Mouse (Mus musculus) forebrain, embryonic 13.5 days (tissue): ENCODE measurements at regions not wholly inside any gene's neighbourhood (a gene's known extent, or its start where the extent isn't known, plus 50 kb on each side); places are given as distances from the start of the nearest gene placed in this dataset.
A peak's percentile ranks its signal among the peaks of the same experiment; 100 is the strongest.
"Not testable (repeated sequence)": the region's sequence is repeated elsewhere in the genome, so short reads cannot be mapped to it uniquely, and the experiment has no call there.

Experiments
- ATAC-seq: fragments of 200-750 bp; cut with Nextera tagmentation; 2 replicates; pipeline ENCODE4 v1.8.0; 2017
- H3K27ac ChIP-seq: fragments of 300-500 bp; sonication (generic); 2 replicates; pipeline ENCODE4 v1.5.1; 2015; ENCODE audit warnings: inconsistent platforms, mild to moderate bottlenecking, moderate library complexity
- H3K27me3 ChIP-seq: fragments of 300-500 bp; sonication (generic); 2 replicates; pipeline ENCODE4 v1.6.1; 2015; ENCODE audit warnings: mild to moderate bottlenecking, inconsistent platforms
- H3K36me3 ChIP-seq: fragments of 300-500 bp; sonication (generic); 2 replicates; pipeline ENCODE4 v1.6.1; 2015; ENCODE audit warnings: mild to moderate bottlenecking, inconsistent platforms; ENCODE audit not compliant: poor library complexity, severe bottlenecking
- H3K4me1 ChIP-seq: fragments of 300-500 bp; sonication (generic); 2 replicates; pipeline ENCODE4 v1.6.1; 2015; ENCODE audit warnings: inconsistent platforms
- H3K4me2 ChIP-seq: fragments of 300-500 bp; sonication (generic); 2 replicates; pipeline ENCODE4 v1.6.1; 2015; ENCODE audit warnings: inconsistent platforms, mild to moderate bottlenecking, moderate library complexity
- H3K4me3 ChIP-seq: fragments of 300-500 bp; sonication (generic); 2 replicates; pipeline ENCODE4 v1.5.1; 2015; ENCODE audit warnings: mild to moderate bottlenecking, inconsistent platforms
- H3K9ac ChIP-seq: fragments of 300-500 bp; sonication (generic); 2 replicates; pipeline ENCODE4 v1.6.1; 2015; ENCODE audit warnings: mild to moderate bottlenecking, inconsistent platforms
- H3K9me3 ChIP-seq: fragments of 300-500 bp; sonication (generic); replicated peaks from 2 replicates; pipeline ENCODE4 v1.6.1; 2016; ENCODE audit warnings: inconsistent platforms
- WGBS: fragments of 180-500 bp; shearing (Covaris S2); methylation state at CpG from one replicate; pipeline ENCODE4 v1.1.7; 2015; 5-methylcytosine and 5-hydroxymethylcytosine counted together

DNA sequence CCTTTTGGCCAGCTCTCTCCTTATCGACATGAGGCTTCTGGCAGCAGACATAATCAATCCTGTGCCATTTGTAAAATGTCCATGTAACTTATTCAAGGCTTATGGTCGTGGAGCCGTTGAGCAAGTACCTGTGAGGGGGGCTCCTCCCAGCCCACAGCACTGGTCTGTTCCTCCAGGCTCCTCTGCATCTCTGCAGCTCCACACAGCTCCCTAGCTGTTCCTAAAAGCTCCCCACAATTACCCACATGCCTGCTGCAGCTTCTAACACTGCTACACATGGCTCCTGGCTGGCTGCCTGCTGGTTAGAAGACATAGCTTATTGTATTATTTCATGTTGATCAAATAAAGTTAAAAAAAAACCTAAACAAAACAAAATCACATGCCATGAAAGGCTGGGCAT, 77.9 kb downstream of the Tcp10c start:
- not testable (repeated sequence) for H3K27me3 ChIP-seq, H3K9ac ChIP-seq, H3K9me3 ChIP-seq, H3K4me1 ChIP-seq, ATAC-seq, H3K4me3 ChIP-seq, H3K4me2 ChIP-seq, H3K36me3 ChIP-seq, H3K27ac ChIP-seq
- WGBS, result 77% methylated on average over 3 of the region's 3 CpGs

GRCm38 (mm10) chr17:13434146-13434545, 79.8 kb downstream of the Tcp10c start:
- H3K9me3 ChIP-seq, H3K27me3 ChIP-seq, H3K27ac ChIP-seq, ATAC-seq, H3K4me3 ChIP-seq, H3K4me1 ChIP-seq, H3K4me2 ChIP-seq, H3K9ac ChIP-seq, H3K36me3 ChIP-seq: not testable (repeated sequence)
- WGBS, result 92% methylated on average over 7 of the region's 7 CpGs

DNA sequence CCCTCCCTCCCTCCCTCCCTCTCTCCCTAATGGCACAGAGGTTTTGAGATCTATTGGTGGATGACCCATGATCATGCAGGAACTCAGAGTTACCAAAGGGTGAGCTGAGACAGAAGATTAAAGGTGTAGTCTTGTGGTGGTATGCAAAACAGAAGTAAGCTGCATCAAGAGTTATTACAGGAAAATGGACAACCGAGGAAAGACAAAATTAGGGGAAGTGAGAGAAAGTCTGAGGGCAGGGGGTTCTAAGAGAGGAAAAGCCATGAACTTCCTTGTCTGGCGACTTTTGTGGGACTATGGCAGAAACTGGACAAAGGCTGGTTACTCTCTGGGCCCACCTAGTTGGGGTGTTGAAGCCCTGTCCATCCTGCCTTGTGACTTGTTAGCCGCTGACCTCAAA, 84.4 kb downstream of the Tcp10c start:
- not testable (repeated sequence) for H3K27me3 ChIP-seq, H3K4me3 ChIP-seq, ATAC-seq, H3K4me1 ChIP-seq, H3K27ac ChIP-seq, H3K9ac ChIP-seq, H3K4me2 ChIP-seq, H3K36me3 ChIP-seq
- peaks cover 26% of the 10 kb centered on the region for H3K9me3 ChIP-seq
- 82% methylated on average over 3 of the region's 3 CpGs for WGBS

DNA sequence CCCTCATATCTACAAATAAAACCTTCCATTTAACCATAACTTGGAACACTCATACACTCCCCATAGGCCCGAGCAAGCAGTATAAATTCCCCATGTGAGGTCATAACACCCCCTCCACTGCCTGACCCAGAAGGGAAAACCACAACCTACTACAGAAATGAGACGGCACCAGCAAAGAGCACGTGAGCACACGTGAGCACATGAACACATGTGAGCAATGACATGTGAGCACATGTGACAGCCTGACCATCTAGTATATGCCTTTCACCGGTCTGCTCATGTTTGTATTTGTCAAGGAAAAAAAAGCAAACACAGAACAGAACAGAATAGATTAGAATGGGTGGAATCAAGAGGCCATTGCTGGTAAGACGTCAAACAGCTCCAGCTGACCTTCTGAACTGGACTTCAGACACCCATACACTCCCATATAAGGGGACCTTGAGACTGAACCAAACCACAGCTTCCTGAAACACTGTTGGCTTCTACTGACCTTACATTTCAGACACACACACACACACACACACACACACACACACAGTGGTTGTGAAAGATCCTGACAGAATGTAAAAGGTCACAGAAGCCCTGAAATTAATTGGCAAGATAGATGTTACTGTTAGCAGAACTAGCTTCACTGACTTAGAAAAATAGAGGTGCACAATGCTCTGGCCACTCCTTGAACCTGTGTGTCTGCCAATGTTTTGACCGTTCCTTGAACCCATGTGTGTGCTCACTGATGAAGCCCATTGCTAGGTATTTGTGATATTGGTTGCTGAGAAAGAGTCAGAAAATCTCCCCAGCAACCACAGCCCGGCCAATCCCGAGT, 86.5 kb downstream of the Tcp10c start:
- H3K27ac ChIP-seq, H3K4me3 ChIP-seq, H3K27me3 ChIP-seq, H3K4me2 ChIP-seq, H3K9ac ChIP-seq, H3K36me3 ChIP-seq, H3K4me1 ChIP-seq, ATAC-seq: not testable (repeated sequence)
- WGBS, result 86% methylated on average over 9 of the region's 9 CpGs
- peaks cover 33% of the 10 kb centered on the region for H3K9me3 ChIP-seq

DNA sequence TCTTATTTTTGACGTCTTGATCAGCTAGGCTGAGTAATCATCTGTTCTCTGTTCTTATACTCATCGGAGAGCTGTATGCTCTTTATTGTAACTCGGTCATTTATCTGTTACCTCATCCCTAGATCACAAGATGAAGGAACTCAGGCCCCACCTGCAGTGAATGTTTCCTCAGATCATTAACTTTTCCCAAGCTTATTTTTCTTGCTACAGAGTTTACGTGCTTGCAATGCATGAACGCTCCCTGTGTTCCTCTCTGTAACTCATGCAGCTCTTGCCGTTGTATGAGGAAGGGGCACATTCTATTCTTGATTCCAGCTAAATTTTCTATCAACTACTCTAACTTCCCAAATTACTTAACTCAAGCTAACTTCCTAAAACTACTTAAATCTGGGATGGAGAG, 87.9 kb downstream of the Tcp10c start:
- H3K36me3 ChIP-seq, H3K27me3 ChIP-seq, H3K4me1 ChIP-seq, H3K4me2 ChIP-seq, H3K27ac ChIP-seq, H3K4me3 ChIP-seq, H3K9ac ChIP-seq, ATAC-seq: not testable (repeated sequence)
- H3K9me3 ChIP-seq, result peaks cover 36% of the 10 kb centered on the region
- WGBS, result 85% methylated on average over 6 of the region's 6 CpGs

DNA sequence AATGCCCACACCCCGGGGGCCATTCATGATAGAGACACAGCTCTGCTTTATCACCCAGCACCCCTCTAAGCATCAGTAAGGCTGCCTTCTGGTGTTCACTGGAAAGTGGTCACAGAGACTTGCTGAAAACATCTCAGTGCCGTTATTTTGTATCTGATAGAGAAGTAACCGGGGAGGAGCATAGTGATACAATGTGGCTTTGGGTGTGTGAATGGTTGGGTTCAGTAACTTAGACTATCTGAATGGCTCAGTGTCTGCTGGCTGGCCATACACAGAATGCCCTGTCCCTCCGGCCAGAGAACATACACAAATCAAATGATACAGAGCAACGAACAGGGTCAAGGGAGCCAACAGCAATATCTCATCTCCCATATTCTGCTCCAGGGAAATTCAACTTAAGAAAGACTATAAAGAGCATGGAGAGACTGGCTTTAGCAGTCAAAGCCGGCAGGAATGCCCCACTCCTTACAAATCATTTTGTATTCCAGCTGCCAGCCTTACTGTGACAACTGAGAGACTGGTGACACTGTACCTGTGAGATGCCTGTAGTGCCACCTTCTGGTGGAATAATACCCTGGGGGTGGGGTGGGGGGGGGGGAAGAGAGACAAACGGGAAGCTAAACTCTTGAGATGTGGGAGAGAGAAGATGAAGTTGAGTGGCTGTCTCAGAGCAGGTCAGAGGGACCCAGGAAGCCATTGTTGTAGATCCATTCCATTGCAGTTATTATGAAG, 102.7 kb downstream of the Tcp10c start:
- not testable (repeated sequence) for H3K4me1 ChIP-seq, H3K27ac ChIP-seq, H3K4me2 ChIP-seq, H3K27me3 ChIP-seq, H3K36me3 ChIP-seq, ATAC-seq, H3K9ac ChIP-seq, H3K4me3 ChIP-seq
- H3K9me3 ChIP-seq, result peaks cover 21% of the 10 kb centered on the region
- 85% methylated on average over 7 of the region's 7 CpGs for WGBS

- 80% methylated on average over 2 of the region's 2 CpGs for WGBS
- ATAC-seq, H3K9ac ChIP-seq, H3K36me3 ChIP-seq, H3K4me1 ChIP-seq, H3K4me3 ChIP-seq, H3K27me3 ChIP-seq, H3K27ac ChIP-seq, H3K4me2 ChIP-seq: not testable (repeated sequence)
- H3K9me3 ChIP-seq, result peaks cover 13% of the 10 kb centered on the region
Observed at GRCm38 (mm10) chr17:13457942-13458341, 103.6 kb downstream of the Tcp10c start.

DNA sequence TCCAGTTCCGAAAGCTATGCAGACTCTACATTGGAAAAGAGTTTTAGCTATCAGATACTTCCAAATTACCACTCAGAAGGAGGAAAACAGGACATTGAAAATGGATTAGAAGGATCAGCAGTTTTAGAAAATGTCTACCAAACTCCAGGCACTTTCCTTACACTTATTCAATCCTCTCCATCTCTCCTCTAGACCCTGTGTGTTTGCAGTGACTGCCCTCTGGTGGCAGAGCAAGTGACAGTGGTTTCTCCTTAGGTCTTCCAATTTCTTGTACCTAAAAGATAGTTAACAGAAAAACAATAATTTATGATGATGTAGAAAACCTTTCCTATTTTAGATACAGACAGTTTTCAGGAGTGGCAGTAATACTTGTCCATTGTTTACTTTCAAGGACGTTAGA, 104.4 kb downstream of the Tcp10c start:
- peaks cover 13% of the 10 kb centered on the region for H3K9me3 ChIP-seq
- not testable (repeated sequence) for H3K27me3 ChIP-seq, H3K9ac ChIP-seq, H3K36me3 ChIP-seq, H3K4me1 ChIP-seq, H3K27ac ChIP-seq, H3K4me3 ChIP-seq, H3K4me2 ChIP-seq, ATAC-seq
- WGBS, result 80% methylated on average over 1 of the region's 2 CpGs

DNA sequence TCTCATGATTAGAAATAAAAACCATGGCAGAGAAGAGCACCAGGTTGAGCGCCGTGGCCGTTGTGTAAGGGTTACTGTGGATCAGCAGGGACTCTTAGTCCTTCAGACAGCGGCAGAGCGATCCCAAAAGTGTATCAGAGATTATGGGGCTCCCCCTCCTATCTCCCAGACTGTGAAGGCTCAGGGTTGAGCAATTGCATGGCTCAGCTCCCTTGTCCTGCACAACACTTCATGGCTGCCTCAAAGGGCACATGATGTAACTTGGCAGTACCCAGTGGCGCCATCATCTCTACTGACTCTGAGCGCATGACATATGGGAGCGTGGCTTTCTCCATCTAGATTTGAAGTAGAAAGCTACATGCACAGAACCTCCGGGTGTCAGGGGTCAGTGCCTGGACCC, 108.3 kb downstream of the Tcp10c start:
- H3K9ac ChIP-seq, H3K9me3 ChIP-seq, H3K27me3 ChIP-seq, H3K4me2 ChIP-seq, H3K4me3 ChIP-seq, ATAC-seq, H3K27ac ChIP-seq, H3K36me3 ChIP-seq, H3K4me1 ChIP-seq: not testable (repeated sequence)
- 94% methylated on average over 5 of the region's 9 CpGs for WGBS

GRCm38 (mm10) chr17:13465822-13466221, 111.5 kb downstream of the Tcp10c start:
- peak; percentile 46; the same call in 1 of the 2 replicates for ATAC-seq
- not testable (repeated sequence) for H3K4me3 ChIP-seq, H3K27me3 ChIP-seq, H3K27ac ChIP-seq, H3K4me1 ChIP-seq, H3K4me2 ChIP-seq, H3K9me3 ChIP-seq, H3K36me3 ChIP-seq, H3K9ac ChIP-seq
- WGBS, result 45% methylated on average over 5 of the region's 5 CpGs

GRCm38 (mm10) chr17:13469867-13470380, 115.6 kb downstream of the Tcp10c start:
- 78% methylated on average over 8 of the region's 8 CpGs for WGBS
- ATAC-seq, H3K27me3 ChIP-seq, H3K36me3 ChIP-seq, H3K4me3 ChIP-seq, H3K9ac ChIP-seq, H3K4me2 ChIP-seq, H3K4me1 ChIP-seq, H3K9me3 ChIP-seq, H3K27ac ChIP-seq: not testable (repeated sequence)

GRCm38 (mm10) chr17:13472460-13473062, 118.2 kb downstream of the Tcp10c start:
- no peak overlapping the region for H3K9ac ChIP-seq
- peak; percentile 80 for ATAC-seq
- no peaks in the 10 kb centered on the region for H3K9me3 ChIP-seq
- no peak overlapping the region for H3K4me2 ChIP-seq
- no peak overlapping the region for H3K27ac ChIP-seq
- peaks cover 6% of the 10 kb centered on the region for H3K4me1 ChIP-seq
- no peaks in the 10 kb centered on the region for H3K36me3 ChIP-seq
- no peaks in the 10 kb centered on the region for H3K27me3 ChIP-seq
- no peak overlapping the region for H3K4me3 ChIP-seq
- WGBS, result 18% methylated on average over 7 of the region's 7 CpGs
